ENCODE assay signal across 16 mouse cellular contexts in genomic region chr1:58415442-58415841, GRCm38 (mm10). TPM values are rescaled to one million over a fixed set of nuclear protein-coding genes. Genes with fewer than 3 reads are reported as not detected.
DNase-seq lines count a peak whose midpoint lies in the region; ATAC-seq and TF ChIP-seq lines count a peak whose summit lies in the region.
"Had no signal": no experiment of that assay in that cellular context is flagged by ENCODE, and none has a peak within 500 bp of the region (broad histone marks: within the 10 kb centered on the region; RNA-seq: fewer than 3 reads in every experiment).

No protein-coding gene starts in this region.

- no peaks in the 10 kb centered on the region for H3K27me3 ChIP-seq in kidney, postnatal 0 days (ENCODE audit: insufficient read depth, low read length)
- H3K27me3 ChIP-seq in thymus, adult 2 months (ENCODE audit: control insufficient read depth, insufficient read depth, low read length): no peaks in the 10 kb centered on the region
- no peaks in the 10 kb centered on the region for H3K27me3 ChIP-seq in stomach, postnatal 0 days (ENCODE audit: control insufficient read depth, insufficient read depth, low read length)
- H3K27me3 ChIP-seq: forebrain, embryonic 15.5 days; hindbrain, embryonic 13.5 days; limb, embryonic 12.5 days; lung, embryonic 15.5 days had no signal

- no peak for TF ChIP-seq POLR2A in thymus, adult 2 months (IDR thresholded peaks at IDR 0.05; ENCODE audit: control insufficient read depth, extremely low read depth, insufficient read depth, low read length, poor library complexity)

- no peak overlapping the region for H3K9ac ChIP-seq in kidney, postnatal 0 days (ENCODE audit: low read depth, low read length)
- no peak overlapping the region for H3K9ac ChIP-seq in stomach, postnatal 0 days (ENCODE audit: low read length)
- H3K9ac ChIP-seq: forebrain, embryonic 15.5 days; hindbrain, embryonic 13.5 days; limb, embryonic 12.5 days; lung, embryonic 15.5 days had no signal

- DNase-seq in kidney, postnatal 0 days (ENCODE audit: low spot score): peak; percentile 33
- no peak for DNase-seq in kidney, adult 9 months
- peak; percentile 17 for DNase-seq in thymus, postnatal 0 days (ENCODE audit: low spot score)
- DNase-seq in thymus, adult 2 months: no peak
- DNase-seq in T-cell, adult 2 months (ENCODE audit: low spot score): peak; percentile 50
- no peak for DNase-seq in stomach, postnatal 0 days (ENCODE audit: low spot score)
- no peak for DNase-seq in layer of hippocampus, postnatal 36 days
- no peak for DNase-seq in urinary bladder, postnatal 25 days (ENCODE audit: low spot score)
- DNase-seq: cerebellum, adult 11 months; gastrocnemius, postnatal 36 days; thymus, postnatal 4 days had no signal

- H3K4me2 ChIP-seq in kidney, postnatal 0 days (ENCODE audit: low read length): no peak overlapping the region
- no peak overlapping the region for H3K4me2 ChIP-seq in stomach, postnatal 0 days (replicated peaks; ENCODE audit: low read depth)
- H3K4me2 ChIP-seq: forebrain, embryonic 15.5 days; hindbrain, embryonic 13.5 days; limb, embryonic 12.5 days; lung, embryonic 15.5 days had no signal

- TF ChIP-seq EP300 in stomach, postnatal 0 days (optimal IDR thresholded peaks at IDR 0.05): no peak

- no peak overlapping the region for H3K27ac ChIP-seq in kidney, postnatal 0 days
- H3K27ac ChIP-seq in thymus, adult 2 months (ENCODE audit: control insufficient read depth, insufficient read depth, low read length): no peak overlapping the region
- H3K27ac ChIP-seq in stomach, postnatal 0 days (replicated peaks): no peak overlapping the region
- H3K27ac ChIP-seq: forebrain, embryonic 15.5 days; hindbrain, embryonic 13.5 days; limb, embryonic 12.5 days; lung, embryonic 15.5 days had no signal

- H3K9me3 ChIP-seq in kidney, postnatal 0 days (replicated peaks; ENCODE audit: low read length): no peaks in the 10 kb centered on the region
- H3K9me3 ChIP-seq in stomach, postnatal 0 days (ENCODE audit: control insufficient read depth, low read length): no peaks in the 10 kb centered on the region
- H3K9me3 ChIP-seq: forebrain, embryonic 15.5 days; G1E; hindbrain, embryonic 13.5 days; limb, embryonic 12.5 days; lung, embryonic 15.5 days had no signal

- no peaks in the 10 kb centered on the region for H3K4me1 ChIP-seq in kidney, postnatal 0 days (replicated peaks; ENCODE audit: insufficient read depth, low read length)
- H3K4me1 ChIP-seq in thymus, adult 2 months (replicated peaks; ENCODE audit: control insufficient read depth, insufficient read depth, low read length): 0 out of 2 replicates have a peak, but pooled peaks cover 3% of the 10 kb centered on the region
- H3K4me1 ChIP-seq in stomach, postnatal 0 days (replicated peaks; ENCODE audit: control insufficient read depth, insufficient read depth): no peaks in the 10 kb centered on the region
- H3K4me1 ChIP-seq: limb, embryonic 12.5 days had no signal

- no peak for ATAC-seq in kidney, postnatal 0 days (replicated peaks; ENCODE audit: low FRiP score, low read depth)
- ATAC-seq in stomach, postnatal 0 days (ENCODE audit: low FRiP score, low TSS enrichment): no peak
- ATAC-seq: forebrain, embryonic 15.5 days had no signal

- TF ChIP-seq CTCF in kidney, postnatal 0 days (IDR thresholded peaks at IDR 0.05; ENCODE audit: low read depth): peak; percentile 46
- TF ChIP-seq CTCF in thymus, adult 2 months (IDR thresholded peaks at IDR 0.05; ENCODE audit: borderline replicate concordance, control insufficient read depth, extremely low read depth, insufficient read depth, low read length, poor library complexity): no peak
- peak; percentile 58 for TF ChIP-seq CTCF in stomach, postnatal 0 days (IDR thresholded peaks at IDR 0.05; ENCODE audit: low read depth)

- no peak overlapping the region for H3K4me3 ChIP-seq in kidney, postnatal 0 days (replicated peaks; ENCODE audit: low read depth, low read length)
- H3K4me3 ChIP-seq in thymus, adult 2 months (ENCODE audit: control insufficient read depth, insufficient read depth, low read length): no peak overlapping the region
- H3K4me3 ChIP-seq in stomach, postnatal 0 days (ENCODE audit: low read depth, low read length): no peak overlapping the region
- H3K4me3 ChIP-seq: forebrain, embryonic 15.5 days; hindbrain, embryonic 13.5 days; limb, embryonic 12.5 days; lung, embryonic 15.5 days had no signal

- WGBS in kidney, postnatal 0 days: 17% methylated on average over 1 of the region's 1 CpGs
- 48% methylated on average over 1 of the region's 1 CpGs for WGBS in thymus, adult 2 months
- 29% methylated on average over 1 of the region's 1 CpGs for WGBS in stomach, postnatal 0 days

- H3K36me3 ChIP-seq in kidney, postnatal 0 days (ENCODE audit: insufficient read depth, low read length): peaks cover 66% of the 10 kb centered on the region
- peaks cover 96% of the 10 kb centered on the region for H3K36me3 ChIP-seq in thymus, adult 2 months (ENCODE audit: control insufficient read depth, insufficient read depth, low read length)
- peaks cover 46% of the 10 kb centered on the region for H3K36me3 ChIP-seq in stomach, postnatal 0 days (ENCODE audit: control insufficient read depth, insufficient read depth, low read length)

RNA-seq across cellular contexts. Expression of gene Clk1, which starts 8.4 kb away (rescaled TPM):
- polyA plus RNA-seq in kidney, postnatal 0 days (2015; fragmentation: Nextera tagmentation; extraction: Ambion mirVana): 171 and 175 TPM in 2 replicates
- polyA plus RNA-seq in thymus, postnatal 0 days (2015; fragmentation: Nextera tagmentation; extraction: Ambion mirVana): 239 and 257 TPM in 2 replicates
- polyA plus RNA-seq in thymus, adult 2 months (2012; rRNA removed): 85.3 and 112 TPM in 2 replicates
- 107 and 111 TPM in 2 replicates for polyA plus RNA-seq in stomach, postnatal 0 days (2015; fragmentation: Nextera tagmentation; extraction: Ambion mirVana)
- 100 to 1,000 TPM; 167 to 174 TPM for total RNA-seq in layer of hippocampus, postnatal 36 days (2021)

RNA-seq across cellular contexts. Expression of gene Bzw1, which starts 22.7 kb away (rescaled TPM):
- 316 and 335 TPM in 2 replicates for polyA plus RNA-seq in kidney, postnatal 0 days (2015; fragmentation: Nextera tagmentation; extraction: Ambion mirVana)
- polyA plus RNA-seq in thymus, postnatal 0 days (2015; fragmentation: Nextera tagmentation; extraction: Ambion mirVana): 437 and 440 TPM in 2 replicates
- 42.1 and 44.7 TPM in 2 replicates for polyA plus RNA-seq in thymus, adult 2 months (2012; rRNA removed)
- polyA plus RNA-seq in stomach, postnatal 0 days (2015; fragmentation: Nextera tagmentation; extraction: Ambion mirVana): 192 and 230 TPM in 2 replicates
- 100 to 1,000 TPM; 120 to 128 TPM for total RNA-seq in layer of hippocampus, postnatal 36 days (2021)

RNA-seq across cellular contexts. Expression of gene Nif3l1, which starts 29.5 kb away (rescaled TPM):
- polyA plus RNA-seq in kidney, postnatal 0 days (2015; fragmentation: Nextera tagmentation; extraction: Ambion mirVana): 33.6 and 36.4 TPM in 2 replicates
- 25.6 and 25.7 TPM in 2 replicates for polyA plus RNA-seq in thymus, postnatal 0 days (2015; fragmentation: Nextera tagmentation; extraction: Ambion mirVana)
- polyA plus RNA-seq in thymus, adult 2 months (2012; rRNA removed): 18.6 and 19.0 TPM in 2 replicates
- 20.9 and 23.7 TPM in 2 replicates for polyA plus RNA-seq in stomach, postnatal 0 days (2015; fragmentation: Nextera tagmentation; extraction: Ambion mirVana)
- total RNA-seq in layer of hippocampus, postnatal 36 days (2021): 10 to 100 TPM; 19.7 to 20.5 TPM

RNA-seq across cellular contexts. Expression of gene Ppil3, which starts 29.8 kb away (rescaled TPM):
- polyA plus RNA-seq in kidney, postnatal 0 days (2015; fragmentation: Nextera tagmentation; extraction: Ambion mirVana): 52.6 and 53.3 TPM in 2 replicates
- 68.1 and 78.5 TPM in 2 replicates for polyA plus RNA-seq in thymus, postnatal 0 days (2015; fragmentation: Nextera tagmentation; extraction: Ambion mirVana)
- polyA plus RNA-seq in thymus, adult 2 months (2012; rRNA removed): 19.6 and 30.4 TPM in 2 replicates
- 29.3 and 32.8 TPM in 2 replicates for polyA plus RNA-seq in stomach, postnatal 0 days (2015; fragmentation: Nextera tagmentation; extraction: Ambion mirVana)
- total RNA-seq in layer of hippocampus, postnatal 36 days (2021): 10 to 100 TPM; 26.7 to 29.7 TPM

Comparison
In these comparisons a context has a peak if more than half of its experiments do, and no peak if none do; other contexts are left out.
1. DNase-seq: peak in kidney, postnatal 0 days (single experiment), thymus, postnatal 0 days (single experiment) and T-cell, adult 2 months (single experiment); none in kidney, adult 9 months (single experiment), thymus, adult 2 months (single experiment), stomach, postnatal 0 days (single experiment), layer of hippocampus, postnatal 36 days (0 of 2) and urinary bladder, postnatal 25 days (single experiment).